Mouse (Mus musculus) limb, embryonic 14.5 days (tissue): Measurements from ENCODE around the gene Zkscan17. TPM values are rescaled to one million over a fixed set of nuclear protein-coding genes. Genes with fewer than 3 reads are reported as not detected.
"Not testable (repeated sequence)": the region's sequence is repeated elsewhere in the genome, so short reads cannot be mapped to it uniquely, and the experiment has no call there.

Experiments used
- ATAC-seq: fragments of 200-750 bp; cut with Nextera tagmentation; 2 replicates; pipeline ENCODE4 v1.8.0; 2017; ENCODE audit warnings: low read depth, moderate number of reproducible peaks, moderate TSS enrichment; ENCODE audit not compliant: low FRiP score
- DNase-seq: peaks from one replicate; pipeline ENCODE4 v3.0.0-alpha.2; 2015; ENCODE audit warnings: low spot score
- H3K27ac ChIP-seq: fragments of 300-500 bp; sonication (generic); replicated peaks from 2 replicates; pipeline ENCODE4 v1.5.1; 2014; ENCODE audit warnings: low read depth, mild to moderate bottlenecking, low read length, moderate library complexity, mixed read lengths
- H3K27me3 ChIP-seq: fragments of 300-500 bp; sonication (generic); 2 replicates; pipeline ENCODE4 v1.6.1; 2014; ENCODE audit warnings: low read length, mixed read lengths; ENCODE audit not compliant: control insufficient read depth, insufficient read depth
- H3K36me3 ChIP-seq: fragments of 300-500 bp; sonication (generic); 2 replicates; pipeline ENCODE4 v1.6.1; 2014; ENCODE audit warnings: mild to moderate bottlenecking, low read length, moderate library complexity, mixed read lengths; ENCODE audit not compliant: control insufficient read depth, insufficient read depth
- H3K4me1 ChIP-seq: fragments of 300-500 bp; sonication (generic); 2 replicates; pipeline ENCODE4 v1.6.1; 2014; ENCODE audit warnings: antibody characterized with exemption, low read length, mixed read lengths; ENCODE audit not compliant: control insufficient read depth, insufficient read depth
- H3K4me2 ChIP-seq: fragments of 300-500 bp; sonication (generic); replicated peaks from 2 replicates; pipeline ENCODE4 v1.6.1; 2014; ENCODE audit warnings: low read depth, mild to moderate bottlenecking, low read length, moderate library complexity; ENCODE audit not compliant: severe bottlenecking
- H3K4me3 ChIP-seq: fragments of 300-500 bp; sonication (generic); replicated peaks from 2 replicates; pipeline ENCODE4 v1.5.1; 2014; ENCODE audit warnings: low read length
- H3K9ac ChIP-seq: fragments of 300-500 bp; sonication (generic); 2 replicates; pipeline ENCODE4 v1.6.1; 2014; ENCODE audit warnings: mild to moderate bottlenecking, low read depth, low read length, moderate library complexity; ENCODE audit not compliant: severe bottlenecking
- H3K9me3 ChIP-seq: fragments of 300-500 bp; sonication (generic); 2 replicates; pipeline ENCODE4 v1.6.1; 2016; ENCODE audit warnings: low read length; ENCODE audit not compliant: control insufficient read depth
- POLR2A ChIP-seq: fragments of 200-500 bp; IDR thresholded peaks from 2 replicates; pipeline ENCODE4 v1.8.0; 2012; ENCODE audit warnings: inconsistent platforms, mild to moderate bottlenecking, moderate library complexity, borderline replicate concordance; ENCODE audit not compliant: insufficient read depth, insufficient read length; ENCODE audit errors: extremely low read depth
- WGBS: fragments of 180-500 bp; shearing (Covaris S2); extraction: QIAGEN DNeasy Blood & Tissue Kit; methylation state at CpG from one replicate; pipeline ENCODE4 v1.1.7; 2014; 5-methylcytosine and 5-hydroxymethylcytosine counted together
- polyA plus RNA-seq, 2 experiments: library from polyadenylated mRNA; depleted of rRNA in 1 of 2; stranded (reverse) in 1 of 2; unstranded in 1 of 2; fragments of >200 nt; fragmentation: Nextera tagmentation in 1 of 2; extraction: Ambion mirVana in 1 of 2; gene quantifications; 2 replicates each; pipeline versions ENCODE4 v1.2.1 to v1.2.3; 2012 to 2014

Gene Zkscan17
- polyA plus RNA-seq (2012; rRNA removed) (18.1 and 19.6 TPM in 2 replicates), polyA plus RNA-seq (2014; fragmentation: Nextera tagmentation; extraction: Ambion mirVana) (19.5 and 21.5 TPM in 2 replicates)

- no peaks in the 10 kb centered on the region for H3K27me3 ChIP-seq
- no peak for TF ChIP-seq POLR2A
- no peak for DNase-seq
- H3K9ac ChIP-seq = no peak within 1 kb of the TSS
- WGBS = 50% methylated on average over 8 of the region's 8 CpGs
- 0 out of 2 replicates have a peak, but pooled peaks cover 3% of the 10 kb centered on the region for H3K9me3 ChIP-seq
- no peak for ATAC-seq
- no peak within 1 kb of the TSS for H3K4me3 ChIP-seq
- H3K4me2 ChIP-seq = no peak within 1 kb of the TSS
- H3K27ac ChIP-seq = no peak within 1 kb of the TSS
- H3K4me1 ChIP-seq = no peaks in the 10 kb centered on the region
- H3K36me3 ChIP-seq = no peaks in the 10 kb centered on the region
Measured at GRCm38 (mm10) chr11:59526472-59527080, at the start of gene Zkscan17. Gene Zkscan17 (minus strand): TSS chr11:59526751.

GRCm38 (mm10) chr11:59576135-59576534, 49.6 kb upstream of the Zkscan17 start, which contains the start of gene Olfr222:
Gene Olfr222 (minus strand): TSS chr11:59576235.
- not testable (repeated sequence) for H3K9ac ChIP-seq, H3K4me2 ChIP-seq, ATAC-seq, H3K4me3 ChIP-seq, H3K27me3 ChIP-seq, H3K9me3 ChIP-seq, H3K4me1 ChIP-seq, DNase-seq, H3K27ac ChIP-seq, H3K36me3 ChIP-seq

- WGBS = 40% methylated on average over 9 of the region's 9 CpGs
- TF ChIP-seq POLR2A = no peak
- Histone ChIP-seq H3K27me3 (no peaks in the 10 kb centered on the region; the same call in 1 of the 2 replicates), H3K27ac (no peak overlapping the region), H3K4me2 (no peak overlapping the region), H3K9me3 (no peaks in the 10 kb centered on the region), H3K4me3 (no peak overlapping the region), H3K36me3 (no peaks in the 10 kb centered on the region), H3K9ac (no peak overlapping the region), H3K4me1 (no peaks in the 10 kb centered on the region)
- no peak for ATAC-seq
- no peak for DNase-seq
Measured at GRCm38 (mm10) chr11:59575726-59576125, 49.2 kb upstream of the Zkscan17 start.

- no peak for TF ChIP-seq POLR2A
- Histone ChIP-seq H3K9ac (no peak overlapping the region), H3K4me3 (no peak overlapping the region), H3K36me3 (no peaks in the 10 kb centered on the region), H3K27ac (no peak overlapping the region), H3K9me3 (no peaks in the 10 kb centered on the region), H3K4me2 (no peak overlapping the region), H3K27me3 (no peaks in the 10 kb centered on the region; the same call in 1 of the 2 replicates), H3K4me1 (no peaks in the 10 kb centered on the region)
- DNase-seq = no peak
- ATAC-seq = no peak
- WGBS = 66% methylated on average over 3 of the region's 3 CpGs
Measured at GRCm38 (mm10) chr11:59569306-59569705, 42.8 kb upstream of the Zkscan17 start.

- Histone ChIP-seq H3K9me3 (no peaks in the 10 kb centered on the region), H3K4me2 (no peak overlapping the region), H3K4me1 (no peaks in the 10 kb centered on the region), H3K36me3 (no peaks in the 10 kb centered on the region), H3K27ac (no peak overlapping the region), H3K9ac (no peak overlapping the region), H3K27me3 (no peaks in the 10 kb centered on the region), H3K4me3 (no peak overlapping the region)
- DNase-seq (no peak), ATAC-seq (no peak)
- WGBS = 69% methylated on average over 9 of the region's 9 CpGs
- no peak for TF ChIP-seq POLR2A
Measured at GRCm38 (mm10) chr11:59562837-59563236, 36.3 kb upstream of the Zkscan17 start.
